Mouse (Mus musculus): ENCODE data around the gene Arrdc2. TPM values are rescaled to one million over a fixed set of nuclear protein-coding genes. Genes with fewer than 3 reads are reported as not detected.

Gene Arrdc2
- total RNA-seq, 1 experiment: 11.4 TPM

DNA sequence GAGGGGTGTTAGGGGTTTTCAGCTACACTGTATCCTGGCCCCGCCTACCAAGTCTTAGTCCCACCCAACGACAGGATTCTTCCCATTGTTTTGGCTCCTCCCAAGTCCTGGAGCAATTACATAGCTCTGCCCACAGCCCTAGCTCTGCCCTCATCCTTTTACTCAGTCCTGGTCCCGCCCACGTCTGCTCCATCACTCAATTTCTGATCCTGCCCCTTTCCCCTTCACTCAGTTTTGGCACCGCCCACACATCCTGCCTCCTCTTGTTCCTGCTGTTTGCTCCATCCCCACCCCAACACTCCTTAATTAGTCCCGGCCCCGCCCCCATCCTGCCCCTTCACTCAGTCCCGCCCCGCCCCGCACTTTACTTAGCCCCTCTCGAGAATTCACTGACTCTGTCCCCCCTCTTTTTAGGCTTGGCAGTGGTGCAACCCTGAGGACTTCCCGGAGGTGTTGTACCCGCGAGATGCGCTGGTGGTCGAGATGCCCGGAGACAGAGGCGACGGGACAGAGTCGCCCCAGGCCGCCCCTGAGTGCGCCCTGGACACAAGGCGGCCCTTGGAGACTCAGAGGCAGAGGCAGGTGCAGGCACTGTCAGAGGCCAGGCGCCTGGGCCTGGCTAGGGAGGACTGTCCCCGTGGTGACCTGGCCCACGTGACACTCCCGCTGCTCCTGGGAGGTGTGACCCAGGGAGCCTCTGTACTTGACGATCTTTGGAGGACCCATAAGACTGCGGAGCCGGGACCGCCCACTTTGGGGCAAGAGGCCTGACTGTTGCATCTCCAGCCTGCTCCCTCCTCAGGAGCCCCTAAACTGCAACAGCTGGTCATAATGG is 19.2 kb downstream of the Arrdc2 start:
- Histone ChIP-seq H3K36me3 (ENCODE audit: control insufficient read depth, insufficient read depth, low read length, poor library complexity, severe bottlenecking) (no peaks in the 10 kb centered on the region), H3K27ac (ENCODE audit: insufficient read depth, low read depth, low read length, poor library complexity, severe bottlenecking) (no peak overlapping the region), H3K9ac (ENCODE audit: insufficient read depth, low read depth, low read length, poor library complexity, severe bottlenecking) (peak overlapping the region; percentile 55), H3K4me1 (ENCODE audit: control insufficient read depth in 2 of 2, insufficient read depth in 2 of 2, low read length in 2 of 2, poor library complexity in 1 of 2) (peaks cover 0 to 12% of the 10 kb centered on the region in 2 experiments; a peak in 3 of 4 replicates), H3K9me3 (ENCODE audit: control insufficient read depth, insufficient read depth, low read depth, low read length) (no peaks in the 10 kb centered on the region), H3K4me3 (ENCODE audit: insufficient read depth in 1 of 2, low read depth in 1 of 2, low read length in 2 of 2, poor library complexity in 1 of 2, severe bottlenecking in 1 of 2) (peak overlapping the region; percentile 48 to 55)
- DNase-seq (ENCODE audit: low read depth, low spot score): peak; percentile 99
- in situ Hi-C loops (cut with MboI; ENCODE audit: low sequenced_read_pairs in 2 of 2, unreplicated experiment in 2 of 2): no loop called here
- no peak for TF ChIP-seq CHD2 (IDR thresholded peaks at IDR 0.05; ENCODE audit: low read depth, low read length)
- no peak for TF ChIP-seq ZC3H11A (IDR thresholded peaks at IDR 0.05; ENCODE audit: borderline replicate concordance, low read depth, low read length)
- TF ChIP-seq HCFC1 (IDR thresholded peaks at IDR 0.05; ENCODE audit: borderline replicate concordance, insufficient read depth, low read length): no peak
- TF ChIP-seq ZNF384 (IDR thresholded peaks at IDR 0.05; ENCODE audit: low read depth, low read length): no peak
- TF ChIP-seq MAFK (IDR thresholded peaks at IDR 0.05; ENCODE audit: insufficient read depth, low read depth, low read length): no peak

DNA sequence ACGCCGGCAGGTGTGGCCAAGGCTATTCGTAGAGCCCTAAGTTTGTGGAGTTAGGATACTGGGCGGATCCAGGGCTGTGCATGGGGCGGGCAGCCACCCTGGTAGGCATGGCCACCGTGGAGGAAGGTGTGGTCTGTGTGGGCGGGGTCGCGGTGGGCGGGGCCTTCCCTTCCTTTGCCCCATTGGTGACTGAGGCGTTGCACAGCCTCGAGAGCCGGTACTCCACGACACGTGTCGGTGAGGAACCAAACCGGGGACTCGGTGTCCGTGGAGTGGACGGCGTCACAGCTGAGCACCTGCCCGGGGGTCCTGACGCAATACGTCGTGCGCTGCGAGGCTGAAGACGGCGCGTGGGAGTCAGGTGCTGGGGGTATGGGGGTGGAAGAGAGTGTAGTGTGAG is 22.8 kb downstream of the Arrdc2 start:
- DNase-seq (ENCODE audit: low read depth, low spot score): no peak
- in situ Hi-C loops (cut with MboI; ENCODE audit: low sequenced_read_pairs in 2 of 2, unreplicated experiment in 2 of 2): no loop called here
- TF ChIP-seq MAFK (IDR thresholded peaks at IDR 0.05; ENCODE audit: insufficient read depth, low read depth, low read length): no peak
- TF ChIP-seq ZNF384 (IDR thresholded peaks at IDR 0.05; ENCODE audit: low read depth, low read length): no peak
- TF ChIP-seq ZC3H11A (IDR thresholded peaks at IDR 0.05; ENCODE audit: borderline replicate concordance, low read depth, low read length): no peak
- TF ChIP-seq CHD2 (IDR thresholded peaks at IDR 0.05; ENCODE audit: low read depth, low read length): no peak
- no peak for TF ChIP-seq HCFC1 (IDR thresholded peaks at IDR 0.05; ENCODE audit: borderline replicate concordance, insufficient read depth, low read length)
- no peaks in the 10 kb centered on the region for H3K9me3 ChIP-seq (ENCODE audit: control insufficient read depth, insufficient read depth, low read depth, low read length)
- H3K36me3 ChIP-seq (ENCODE audit: control insufficient read depth, insufficient read depth, low read length, poor library complexity, severe bottlenecking): no peaks in the 10 kb centered on the region
- H3K27ac ChIP-seq (ENCODE audit: insufficient read depth, low read depth, low read length, poor library complexity, severe bottlenecking): no peak overlapping the region
- peak overlapping the region; percentile 71 to 72 for H3K4me3 ChIP-seq (ENCODE audit: insufficient read depth in 1 of 2, low read depth in 1 of 2, low read length in 2 of 2, poor library complexity in 1 of 2, severe bottlenecking in 1 of 2)
- peak overlapping the region; percentile 38 for H3K9ac ChIP-seq (ENCODE audit: insufficient read depth, low read depth, low read length, poor library complexity, severe bottlenecking)
- peaks cover 0 to 13% of the 10 kb centered on the region in 2 experiments; a peak in 3 of 4 replicates for H3K4me1 ChIP-seq (ENCODE audit: control insufficient read depth in 2 of 2, insufficient read depth in 2 of 2, low read length in 2 of 2, poor library complexity in 1 of 2)

DNA sequence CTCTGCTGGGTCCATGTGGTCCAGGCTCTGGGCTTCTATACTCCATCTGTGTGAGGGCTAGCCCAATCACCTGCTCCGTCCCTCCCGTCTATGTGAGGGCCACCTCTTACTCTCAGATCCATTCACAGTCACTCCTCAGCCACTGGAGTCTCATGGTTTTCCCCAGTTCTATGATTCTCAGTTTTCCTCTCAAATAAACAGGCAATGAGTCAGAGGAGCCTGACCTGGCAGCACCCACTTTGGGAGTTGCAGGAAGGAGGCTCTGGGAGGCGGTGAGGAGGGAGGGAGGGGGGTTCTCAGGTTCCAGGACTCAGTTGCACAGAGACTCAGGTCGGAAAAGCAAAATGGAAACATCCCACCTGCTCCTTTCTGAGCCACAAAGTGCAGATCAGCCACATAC is 26.6 kb downstream of the Arrdc2 start:
- in situ Hi-C loops (cut with MboI; ENCODE audit: low sequenced_read_pairs in 2 of 2, unreplicated experiment in 2 of 2): no loop called here
- no peak for TF ChIP-seq ZC3H11A (IDR thresholded peaks at IDR 0.05; ENCODE audit: borderline replicate concordance, low read depth, low read length)
- no peak for TF ChIP-seq MAFK (IDR thresholded peaks at IDR 0.05; ENCODE audit: insufficient read depth, low read depth, low read length)
- no peak for TF ChIP-seq ZNF384 (IDR thresholded peaks at IDR 0.05; ENCODE audit: low read depth, low read length)
- TF ChIP-seq CHD2 (IDR thresholded peaks at IDR 0.05; ENCODE audit: low read depth, low read length): no peak
- no peak for TF ChIP-seq HCFC1 (IDR thresholded peaks at IDR 0.05; ENCODE audit: borderline replicate concordance, insufficient read depth, low read length)
- no peak overlapping the region for H3K27ac ChIP-seq (ENCODE audit: insufficient read depth, low read depth, low read length, poor library complexity, severe bottlenecking)

DNA sequence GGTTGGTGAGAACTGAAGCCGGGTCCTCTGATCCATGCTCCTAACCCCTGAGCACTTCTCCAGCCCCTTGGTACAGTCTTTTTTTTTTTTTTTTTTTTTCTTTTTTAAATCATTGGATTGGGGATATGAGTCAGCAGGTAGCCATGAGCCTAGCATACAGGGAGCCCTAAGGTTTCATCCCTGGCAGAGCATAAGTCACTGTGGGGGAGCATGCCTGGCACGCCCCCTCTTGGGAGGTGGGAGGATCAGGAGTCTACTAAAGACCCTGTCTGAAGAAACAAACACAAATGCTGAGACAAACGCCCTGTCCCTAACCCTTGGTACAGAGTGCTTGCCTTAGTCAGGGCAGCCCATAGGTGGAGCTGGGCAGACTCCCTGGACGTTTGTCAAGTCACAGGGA is 27.5 kb downstream of the Arrdc2 start:
- no peak for DNase-seq (ENCODE audit: low read depth, low spot score)
- no peaks in the 10 kb centered on the region for H3K36me3 ChIP-seq (ENCODE audit: control insufficient read depth, insufficient read depth, low read length, poor library complexity, severe bottlenecking)
- TF ChIP-seq CHD2 (IDR thresholded peaks at IDR 0.05; ENCODE audit: low read depth, low read length) (no peak), ZC3H11A (IDR thresholded peaks at IDR 0.05; ENCODE audit: borderline replicate concordance, low read depth, low read length) (no peak), MAFK (IDR thresholded peaks at IDR 0.05; ENCODE audit: insufficient read depth, low read depth, low read length) (no peak), ZNF384 (IDR thresholded peaks at IDR 0.05; ENCODE audit: low read depth, low read length) (no peak), HCFC1 (IDR thresholded peaks at IDR 0.05; ENCODE audit: borderline replicate concordance, insufficient read depth, low read length) (no peak)
- H3K9me3 ChIP-seq (ENCODE audit: control insufficient read depth, insufficient read depth, low read depth, low read length): no peaks in the 10 kb centered on the region
- in situ Hi-C loops (cut with MboI; ENCODE audit: low sequenced_read_pairs in 2 of 2, unreplicated experiment in 2 of 2): no loop called here
- no peak overlapping the region for H3K4me3 ChIP-seq (ENCODE audit: insufficient read depth in 1 of 2, low read depth in 1 of 2, low read length in 2 of 2, poor library complexity in 1 of 2, severe bottlenecking in 1 of 2)
- H3K27ac ChIP-seq (ENCODE audit: insufficient read depth, low read depth, low read length, poor library complexity, severe bottlenecking): no peak overlapping the region
- H3K4me1 ChIP-seq (ENCODE audit: control insufficient read depth in 2 of 2, insufficient read depth in 2 of 2, low read length in 2 of 2, poor library complexity in 1 of 2): peaks cover 2 to 21% of the 10 kb centered on the region in 2 experiments
- no peak overlapping the region for H3K9ac ChIP-seq (ENCODE audit: insufficient read depth, low read depth, low read length, poor library complexity, severe bottlenecking)

More for the DNA sequence above, 26.6 kb downstream of the Arrdc2 start:
- Histone ChIP-seq H3K36me3 (ENCODE audit: control insufficient read depth, insufficient read depth, low read length, poor library complexity, severe bottlenecking) (no peaks in the 10 kb centered on the region), H3K4me1 (ENCODE audit: control insufficient read depth in 2 of 2, insufficient read depth in 2 of 2, low read length in 2 of 2, poor library complexity in 1 of 2) (peaks cover 2 to 21% of the 10 kb centered on the region in 2 experiments), H3K9me3 (ENCODE audit: control insufficient read depth, insufficient read depth, low read depth, low read length) (no peaks in the 10 kb centered on the region), H3K9ac (ENCODE audit: insufficient read depth, low read depth, low read length, poor library complexity, severe bottlenecking) (no peak overlapping the region), H3K4me3 (ENCODE audit: insufficient read depth in 1 of 2, low read depth in 1 of 2, low read length in 2 of 2, poor library complexity in 1 of 2, severe bottlenecking in 1 of 2) (no peak overlapping the region)
- no peak for DNase-seq (ENCODE audit: low read depth, low spot score)

All from ES-E14 (cell line).